Mouse (Mus musculus) right cerebral cortex, adult 2 months (tissue): ENCODE data around the gene Sprn.

ENCODE experiments used
- DNase-seq, 2 experiments: peaks; one replicate each; pipeline ENCODE4 v3.0.0; 2021 to 2022; ENCODE audit warnings: low spot score in 2 of 2

Sprn gene

GRCm38 (mm10) chr7:140154218-140154927, at the start of gene Sprn:
Gene Sprn, minus strand, starts transcription at chr7:140154877.
- peak; percentile 77 to 81 for DNase-seq

- no peak for DNase-seq
These were observed 46.4 kb upstream of the Sprn start for GRCm38 (mm10) chr7:140201090-140201489.

- no peak for DNase-seq
These were observed 41.3 kb upstream of the Sprn start for GRCm38 (mm10) chr7:140196002-140196401.

- DNase-seq, result no peak
These were observed 39.4 kb upstream of the Sprn start for GRCm38 (mm10) chr7:140194031-140194430.

GRCm38 (mm10) chr7:140192851-140193250, 38.2 kb upstream of the Sprn start:
- DNase-seq, result no peak

GRCm38 (mm10) chr7:140192445-140192844, 37.8 kb upstream of the Sprn start:
- DNase-seq, result no peak

- no peak for DNase-seq
These were observed 35.8 kb upstream of the Sprn start for GRCm38 (mm10) chr7:140190435-140190834.

GRCm38 (mm10) chr7:140188391-140189328, 34.0 kb upstream of the Sprn start:
- DNase-seq, result no peak

- peak; percentile 35 to 51 for DNase-seq
These were observed 33.2 kb upstream of the Sprn start for GRCm38 (mm10) chr7:140187721-140188390.

- DNase-seq, result peak; percentile 39 to 51
These were observed 32.3 kb upstream of the Sprn start for GRCm38 (mm10) chr7:140186646-140187620.

- DNase-seq, result no peak
These were observed 29.5 kb upstream of the Sprn start for GRCm38 (mm10) chr7:140184206-140184605.

GRCm38 (mm10) chr7:140180692-140181091, 26.0 kb upstream of the Sprn start:
- DNase-seq, result no peak

- DNase-seq, result no peak
These were observed 24.5 kb upstream of the Sprn start for GRCm38 (mm10) chr7:140179176-140179575.

- no peak for DNase-seq
These were observed 18.3 kb upstream of the Sprn start, which contains the start of gene Olfr523 for GRCm38 (mm10) chr7:140172936-140173335. Gene Olfr523, plus strand, starts transcription at chr7:140173217.

- no peak for DNase-seq
These were observed 16.2 kb upstream of the Sprn start for GRCm38 (mm10) chr7:140170863-140171262.

- no peak for DNase-seq
These were observed 14.7 kb upstream of the Sprn start for GRCm38 (mm10) chr7:140169386-140169785.

GRCm38 (mm10) chr7:140167950-140168349, 13.3 kb upstream of the Sprn start:
- no peak for DNase-seq

- DNase-seq, result no peak
These were observed 10.0 kb upstream of the Sprn start, which contains the start of gene Olfr522 for GRCm38 (mm10) chr7:140164664-140165063. Gene Olfr522, minus strand, starts transcription at chr7:140164764.

- DNase-seq, result no peak
These were observed 5.7 kb upstream of the Sprn start for GRCm38 (mm10) chr7:140160363-140160762.

- no peak for DNase-seq
These were observed 854 bp downstream of the Sprn start for GRCm38 (mm10) chr7:140153829-140154217.

GRCm38 (mm10) chr7:140153383-140153782, 1.3 kb downstream of the Sprn start:
- DNase-seq, result peak in 1 of 2 experiments; percentile 62
